Mouse (Mus musculus): ENCODE results near the gene H2afy.
A peak's percentile ranks its signal among the peaks of the same experiment; 100 is the strongest.

H2afy gene

DNA sequence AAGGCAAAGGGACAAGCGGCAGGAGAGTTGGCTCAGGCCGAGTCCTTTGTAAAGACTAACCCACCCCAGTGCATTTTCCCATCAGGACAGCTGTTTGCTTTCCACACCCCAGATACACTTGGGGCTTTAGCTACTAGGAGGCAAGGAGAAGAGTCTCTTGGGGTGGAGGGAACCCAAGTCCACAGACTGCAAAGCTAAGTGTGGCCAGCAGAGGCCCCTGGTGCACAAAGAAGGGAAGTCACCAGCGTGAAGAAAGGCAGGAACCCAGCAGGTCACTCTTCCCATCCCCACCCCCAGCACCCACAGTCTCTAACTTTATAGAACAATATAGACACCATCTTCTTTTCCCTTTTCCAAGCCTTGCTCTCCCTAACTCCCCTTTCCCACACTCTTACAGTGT, 9.4 kb upstream of the H2afy start:
- peak; percentile 65 for DNase-seq (ENCODE audit: low read depth, low spot score)

DNA sequence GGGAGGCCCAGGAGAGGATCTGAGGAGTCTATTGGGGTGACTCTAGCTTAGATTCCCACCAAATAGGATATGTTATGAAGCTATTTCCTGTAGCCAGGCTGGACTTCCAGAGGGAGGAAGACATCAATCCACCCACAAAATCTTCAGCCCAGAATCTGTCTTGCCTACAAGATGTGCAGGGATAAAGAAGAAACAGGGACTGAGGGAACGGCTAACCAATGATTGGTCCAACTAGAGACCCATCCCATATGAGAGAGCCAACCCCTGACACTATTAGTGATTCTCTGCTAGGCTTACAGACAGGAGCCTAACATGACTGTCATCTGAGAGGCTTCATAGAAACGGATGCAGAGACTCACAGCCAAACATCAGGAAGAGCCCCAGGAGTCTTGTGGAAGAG, 7.9 kb upstream of the H2afy start:
- no peak for DNase-seq (ENCODE audit: low read depth, low spot score)

DNA sequence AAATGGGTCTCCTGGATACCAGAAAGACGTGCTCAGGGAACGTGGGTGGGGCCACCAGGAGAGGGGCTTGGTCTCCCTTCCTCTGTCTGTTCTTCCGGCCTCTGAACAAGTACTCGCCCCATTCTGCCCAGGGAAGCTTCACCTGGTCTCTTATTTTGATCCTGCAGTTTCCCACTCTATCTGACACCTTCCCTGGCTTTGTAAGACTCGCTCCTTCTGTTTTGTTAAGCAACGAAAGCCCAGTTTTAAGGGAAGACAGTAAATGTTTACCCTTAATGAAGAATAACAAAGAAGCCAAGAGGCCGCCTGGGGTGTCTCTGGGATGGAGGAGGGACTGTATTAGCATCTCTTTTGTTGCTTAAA, 7.0 kb upstream of the H2afy start:
- peak; percentile 98 for DNase-seq (ENCODE audit: low read depth, low spot score)

DNA sequence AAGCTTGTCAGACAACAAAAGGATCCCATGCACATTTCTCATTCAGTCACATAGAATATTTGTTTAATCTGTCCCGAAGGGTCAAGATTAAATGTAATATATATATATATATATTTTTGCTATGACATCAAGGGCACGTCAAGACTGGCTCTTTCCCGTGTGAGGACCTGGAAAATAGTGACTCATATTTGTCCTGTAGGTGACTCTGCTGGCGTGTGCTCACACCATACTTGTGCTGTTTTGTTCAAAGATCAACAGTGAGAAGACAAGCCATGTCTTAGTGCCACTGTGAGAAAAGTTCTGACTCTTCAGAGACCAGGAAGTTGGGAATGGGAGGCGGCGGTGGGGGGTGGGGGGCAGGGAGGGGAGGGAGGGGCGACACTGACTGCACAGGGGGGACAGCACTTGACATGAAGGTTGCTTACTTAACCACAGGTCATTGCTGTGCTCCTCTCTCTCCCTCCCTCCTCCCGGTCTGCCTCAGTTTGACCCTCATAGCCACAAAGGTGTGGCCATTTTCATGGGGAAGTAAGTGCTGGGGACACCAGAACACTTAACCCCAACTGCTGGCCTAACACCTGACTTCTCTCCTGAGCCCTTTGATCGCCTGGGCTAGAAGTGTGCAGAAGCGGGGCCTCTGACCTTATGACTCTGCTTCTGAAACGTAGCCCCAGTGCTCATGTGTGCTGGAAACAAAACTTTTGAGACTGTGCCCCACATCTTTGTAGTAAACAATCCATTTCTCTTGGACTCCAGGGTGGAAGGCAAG, 6.4 kb upstream of the H2afy start:
- DNase-seq (ENCODE audit: low read depth, low spot score), result no peak

DNA sequence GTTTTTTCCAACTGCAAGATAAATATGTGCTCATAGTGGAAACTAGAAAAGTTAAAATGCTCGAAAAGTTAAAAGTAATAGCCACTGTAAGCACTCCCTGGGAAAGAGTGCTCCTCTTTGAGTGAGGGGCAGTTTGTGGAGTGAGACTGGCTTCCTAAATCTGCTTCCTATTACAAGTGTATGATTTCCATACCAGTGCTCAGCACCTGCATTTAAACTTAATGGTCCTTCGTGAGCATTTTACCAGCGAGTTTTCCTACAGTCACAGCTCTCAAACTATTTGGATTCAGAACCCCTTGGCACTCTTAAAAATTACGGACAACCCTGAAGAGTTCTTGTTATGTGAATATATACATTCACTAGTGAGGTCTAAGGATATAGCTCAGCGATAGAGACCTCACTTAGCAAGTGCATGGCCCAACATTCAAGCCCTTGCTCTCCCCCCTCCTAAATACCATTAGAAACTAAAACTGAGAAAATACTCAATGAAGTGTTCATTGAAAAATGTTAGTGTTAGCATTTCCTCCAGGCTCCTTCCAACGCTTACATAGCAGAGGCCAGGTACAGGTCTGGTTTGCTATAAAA, 3.1 kb upstream of the H2afy start:
- no peak for DNase-seq (ENCODE audit: low read depth, low spot score)

DNA sequence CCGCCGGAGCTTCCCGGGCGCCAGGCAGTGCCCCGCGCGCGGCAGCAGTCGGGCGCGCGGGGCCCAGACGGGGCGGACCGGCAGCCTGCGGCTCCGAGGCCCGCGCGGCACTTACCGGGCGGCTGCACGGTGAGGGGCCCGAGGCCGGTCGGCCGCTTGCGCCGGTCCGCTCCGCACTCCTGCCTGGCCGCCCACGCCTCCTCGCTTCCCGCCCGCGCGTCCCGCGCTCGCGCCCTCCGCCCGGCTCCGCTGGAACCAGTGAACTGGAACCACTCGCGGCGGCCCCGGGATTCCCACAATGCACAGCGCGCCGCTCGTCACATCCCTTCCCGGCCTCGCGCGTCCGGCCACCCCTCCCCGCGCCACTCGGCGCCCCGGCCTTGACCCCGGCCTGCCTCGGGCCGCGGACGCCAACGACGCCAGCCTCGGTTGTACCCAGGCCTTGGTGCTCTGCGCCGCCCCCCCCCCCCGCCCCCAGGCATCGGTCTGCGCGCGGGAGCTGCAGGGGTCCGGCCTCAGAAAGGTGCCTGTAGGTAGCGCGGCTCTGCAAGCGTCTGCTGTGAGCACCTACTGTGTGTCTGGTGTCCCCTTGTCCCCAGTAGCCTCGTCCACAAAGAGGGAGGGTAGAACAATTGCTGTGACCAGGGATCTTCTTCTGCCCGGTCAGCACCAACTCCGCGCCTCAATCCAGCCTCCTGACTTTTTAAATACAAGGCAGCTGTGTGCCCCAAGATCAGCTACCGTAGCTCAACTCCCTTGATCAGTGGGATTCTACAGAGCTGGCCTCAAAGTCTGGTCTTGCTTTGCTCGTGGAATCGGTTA, 719 bp downstream of the H2afy start:
- DNase-seq (ENCODE audit: low read depth, low spot score), result peak; percentile 90

DNA sequence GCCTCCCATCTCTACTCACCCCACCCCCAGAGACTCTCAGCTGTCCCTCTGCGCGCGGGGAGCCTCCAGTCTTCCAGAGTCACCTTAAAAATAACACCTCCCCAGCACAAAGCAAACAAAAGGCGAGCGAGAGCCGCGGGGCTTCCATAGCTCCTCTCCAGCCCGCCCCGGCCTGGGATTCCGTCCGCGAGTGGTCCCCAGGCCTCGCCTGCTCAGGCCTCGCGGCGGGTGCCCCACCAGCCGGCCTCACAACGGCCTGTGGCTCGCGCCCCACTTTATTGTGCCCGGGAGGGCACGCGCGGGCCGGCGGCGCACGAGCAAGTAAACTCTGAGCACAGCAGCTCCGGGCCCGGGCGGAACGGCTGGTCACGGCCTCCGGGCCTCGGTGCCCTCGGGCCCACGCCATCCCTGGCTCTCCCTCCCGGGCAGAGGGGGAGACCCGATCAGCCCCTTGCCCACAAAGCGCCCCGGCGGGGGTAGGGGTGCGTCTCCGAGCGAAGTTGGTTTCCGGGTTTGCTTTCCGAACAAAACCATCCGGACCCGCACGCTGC, 1.5 kb downstream of the H2afy start:
- peak; percentile 54 for DNase-seq (ENCODE audit: low read depth, low spot score)

DNA sequence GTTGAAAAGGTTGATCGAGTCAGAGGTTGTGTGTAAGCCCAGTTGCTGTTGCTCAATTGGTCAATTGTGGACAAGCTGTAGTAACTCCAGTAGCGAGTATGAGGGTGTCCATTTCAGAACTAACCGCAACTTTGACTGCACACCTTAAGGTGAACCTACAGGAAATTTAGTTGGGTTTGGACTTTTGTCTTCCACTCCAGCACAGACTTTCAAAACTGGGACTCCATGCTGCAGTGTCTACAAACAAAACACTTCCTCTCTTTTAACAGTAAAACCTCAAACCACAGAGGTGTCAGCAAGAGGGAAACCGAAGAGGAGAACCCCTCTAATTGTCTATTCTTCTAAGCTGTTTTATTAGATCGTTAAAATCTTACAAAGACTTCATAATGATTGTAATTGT, 2.1 kb downstream of the H2afy start:
- no peak for DNase-seq (ENCODE audit: low read depth, low spot score)

DNA sequence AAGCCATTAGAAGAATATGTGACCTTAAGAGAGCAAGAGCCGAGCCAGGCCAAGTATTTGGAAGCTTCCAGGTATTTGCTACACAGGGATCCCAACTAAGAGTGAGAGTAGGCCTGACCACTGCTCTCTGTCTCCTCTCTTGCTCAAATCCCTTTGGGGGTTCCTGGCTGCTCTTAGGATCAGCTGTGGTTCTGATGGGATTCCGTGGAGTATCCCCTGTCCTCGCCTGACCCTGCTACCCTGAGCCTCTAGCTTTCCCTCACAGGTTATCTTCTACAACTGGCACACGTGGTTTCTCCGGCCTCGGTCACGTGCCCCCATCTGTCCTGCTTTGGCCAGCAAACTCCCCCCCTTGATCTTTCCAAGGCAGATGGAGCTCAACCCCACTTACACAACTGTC, 3.2 kb downstream of the H2afy start:
- no peak for DNase-seq (ENCODE audit: low read depth, low spot score)

DNA sequence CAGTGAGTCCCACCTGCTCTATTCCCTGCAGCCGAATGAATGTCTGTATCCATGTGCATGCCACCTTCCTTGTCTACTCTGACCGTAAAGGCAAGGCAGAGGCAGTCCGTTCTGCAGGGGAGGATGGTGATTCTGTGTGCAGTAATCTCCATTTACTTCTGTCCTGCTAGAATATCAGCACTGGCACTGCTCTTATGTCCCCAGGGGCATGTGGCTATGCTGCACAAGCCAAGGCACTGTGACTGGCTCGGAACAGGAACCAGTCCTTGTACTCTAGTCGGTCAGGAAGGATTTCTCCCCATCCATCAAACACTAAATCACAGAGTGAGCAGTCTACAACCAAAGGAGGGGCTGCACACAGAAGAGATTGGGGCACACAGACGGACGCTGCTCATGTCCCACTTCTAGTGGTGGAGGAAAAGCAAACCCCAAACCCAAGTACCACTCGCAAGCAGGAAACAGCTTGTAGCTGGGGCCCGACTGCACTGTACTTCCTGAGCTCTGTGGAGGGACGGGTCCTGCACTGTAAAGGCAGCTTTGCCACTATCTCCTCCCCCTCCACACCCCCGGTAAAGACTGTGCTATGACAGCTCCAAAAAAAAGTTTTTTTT, 3.7 kb downstream of the H2afy start:
- DNase-seq (ENCODE audit: low read depth, low spot score), result no peak

DNA sequence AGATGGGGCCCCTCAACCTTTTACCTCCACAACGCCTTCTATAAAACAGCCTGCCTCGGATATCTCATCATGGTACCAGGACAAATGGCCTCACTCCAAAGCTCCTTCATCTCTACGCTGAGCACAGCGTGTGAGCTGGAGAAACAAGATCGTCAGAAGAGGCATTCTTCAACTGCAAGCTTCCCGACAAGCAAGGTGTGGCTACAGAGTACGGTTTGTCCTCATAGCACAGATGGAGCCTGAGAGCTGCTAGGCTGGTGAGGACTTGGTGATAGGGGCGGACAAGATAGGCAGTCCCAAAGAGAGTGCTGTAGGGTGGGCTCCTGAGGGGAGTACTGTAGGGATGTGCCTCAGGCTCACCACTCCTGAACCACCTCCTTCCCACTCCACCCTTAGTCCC, 5.6 kb downstream of the H2afy start:
- DNase-seq (ENCODE audit: low read depth, low spot score), result no peak

DNA sequence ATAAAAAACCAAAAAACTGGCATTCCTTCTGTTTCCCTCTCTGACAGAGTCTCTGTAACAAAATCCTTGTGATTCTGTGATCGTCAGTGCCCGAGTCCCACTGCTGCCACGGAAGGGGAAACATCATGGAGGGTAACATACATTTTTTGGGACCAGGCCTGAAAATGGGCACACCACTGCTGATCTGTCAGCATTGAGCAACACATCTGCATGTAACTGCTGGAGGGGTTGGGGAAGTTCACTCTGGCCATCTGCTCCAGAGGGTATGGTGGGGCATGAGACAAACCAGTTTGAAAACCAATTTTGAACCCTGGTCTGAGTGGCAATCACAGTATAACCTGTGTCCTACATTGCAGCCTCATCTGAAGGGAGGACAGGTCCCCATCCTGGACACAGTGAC, 6.6 kb downstream of the H2afy start:
- no peak for DNase-seq (ENCODE audit: low read depth, low spot score)

DNA sequence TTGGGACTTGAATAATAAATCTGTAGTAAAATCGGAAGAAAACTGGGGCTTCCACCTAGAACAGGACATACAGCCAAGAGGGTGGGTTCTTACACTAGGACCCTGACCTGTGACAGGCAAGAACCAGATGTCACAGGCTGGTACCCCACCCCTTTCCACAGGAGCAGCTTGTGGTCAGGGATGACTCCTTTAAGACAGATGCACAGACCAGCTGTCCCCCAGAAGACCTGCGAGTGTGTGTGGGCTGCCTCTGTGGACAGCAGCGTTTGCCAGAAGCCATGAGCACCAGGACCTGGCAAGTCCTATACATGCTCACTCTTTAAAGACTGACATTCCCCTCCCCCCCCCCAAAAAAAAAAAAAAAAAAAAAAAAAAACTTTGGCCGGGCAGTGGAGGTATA, 7.1 kb downstream of the H2afy start:
- DNase-seq (ENCODE audit: low read depth, low spot score), result no peak

DNA sequence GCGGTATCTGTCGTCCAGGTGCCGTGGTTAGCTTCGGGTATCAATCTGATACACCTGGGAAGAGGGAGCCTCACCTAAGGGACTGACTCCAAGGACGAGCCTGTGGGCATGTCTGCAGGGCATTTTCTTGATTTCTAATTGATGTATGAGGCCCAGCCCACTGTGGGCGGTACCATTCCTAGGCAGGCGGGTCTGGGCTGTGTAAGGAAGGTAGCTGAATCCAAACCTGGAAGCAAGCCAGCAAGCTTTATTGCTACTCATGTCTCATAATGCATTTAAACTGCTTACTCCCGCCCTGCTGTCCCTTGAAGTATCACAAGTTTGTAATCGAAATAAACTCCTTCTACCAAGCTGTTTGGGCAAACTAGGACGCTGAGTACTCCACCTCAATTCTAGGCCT, 10.5 kb downstream of the H2afy start:
- no peak for DNase-seq (ENCODE audit: low read depth, low spot score)

DNA sequence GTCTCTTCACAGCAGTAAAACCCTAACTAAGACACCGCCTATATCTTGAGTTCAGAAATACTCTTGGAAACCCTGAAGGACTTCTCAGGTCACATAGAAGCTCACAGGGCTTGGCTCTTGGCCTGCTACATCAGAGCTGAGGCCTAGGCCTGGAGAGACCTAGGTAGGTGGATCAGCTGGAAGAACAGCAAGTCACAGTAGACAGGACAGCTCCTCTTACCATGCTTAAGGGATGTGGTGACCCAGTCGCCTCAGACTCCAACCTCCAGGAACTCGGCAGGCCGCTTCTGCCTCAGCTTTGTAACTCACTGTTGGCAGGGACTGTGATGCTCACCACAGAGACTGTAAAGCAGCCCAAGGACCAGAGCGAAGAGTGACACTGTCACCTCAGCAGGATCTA, 13.1 kb downstream of the H2afy start:
- DNase-seq (ENCODE audit: low read depth, low spot score), result no peak

DNA sequence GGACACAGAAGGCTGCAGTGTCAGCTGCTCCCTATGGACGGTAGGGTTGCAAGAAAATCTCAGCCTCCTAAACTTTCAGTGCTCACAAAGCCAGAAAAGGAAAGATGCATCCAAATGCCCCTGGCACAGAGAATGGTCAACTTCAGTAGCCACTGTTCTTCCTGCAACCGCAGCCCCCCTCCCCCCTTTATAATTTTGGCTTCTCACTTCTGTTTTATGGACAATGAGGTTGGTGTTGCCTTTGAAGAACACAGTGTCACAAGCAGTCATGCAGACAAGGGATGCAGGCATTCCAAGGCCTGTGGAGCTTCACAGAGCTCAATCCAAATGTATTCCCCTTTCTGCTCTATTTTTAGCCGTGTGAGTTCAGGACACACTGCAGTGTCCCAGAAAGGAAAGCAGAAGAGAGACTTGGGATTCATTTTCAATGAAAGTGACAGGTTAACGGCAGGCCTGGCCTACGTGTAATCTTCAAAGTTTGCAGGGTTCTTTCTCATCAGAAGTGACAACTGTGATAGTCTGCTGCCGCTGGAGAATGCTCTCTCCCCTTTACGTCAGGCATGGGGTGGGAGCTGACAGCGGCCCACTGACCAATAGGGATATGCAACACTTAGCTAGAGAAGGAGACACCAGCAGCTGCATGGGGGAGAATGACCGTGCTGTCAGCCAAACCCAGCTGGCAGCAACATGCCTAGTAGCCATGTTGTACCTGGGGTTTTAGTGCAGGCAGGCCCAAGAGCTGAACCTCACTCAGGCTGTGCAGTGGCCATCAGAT, 18.0 kb downstream of the H2afy start:
- DNase-seq (ENCODE audit: low read depth, low spot score), result no peak

DNA sequence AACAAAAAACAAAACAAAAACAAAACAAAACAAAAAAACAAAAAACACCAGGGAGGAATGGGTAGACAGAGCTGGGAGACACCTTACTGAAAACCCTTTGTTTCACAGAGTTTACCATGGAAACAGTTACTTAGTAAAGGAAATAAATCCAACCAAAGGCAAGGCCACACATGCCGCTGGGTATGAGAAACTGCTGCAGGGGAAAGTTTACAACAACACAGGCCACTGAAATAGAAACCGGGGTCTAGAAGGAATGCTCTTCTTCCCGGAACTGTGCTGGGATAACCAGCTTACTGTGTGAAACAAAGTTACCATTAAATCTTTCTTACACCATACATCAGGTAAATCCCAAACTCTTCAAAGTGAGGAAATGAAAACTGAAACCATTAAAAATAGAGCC, 20.3 kb downstream of the H2afy start:
- peak; percentile 48 for DNase-seq (ENCODE audit: low read depth, low spot score)

DNA sequence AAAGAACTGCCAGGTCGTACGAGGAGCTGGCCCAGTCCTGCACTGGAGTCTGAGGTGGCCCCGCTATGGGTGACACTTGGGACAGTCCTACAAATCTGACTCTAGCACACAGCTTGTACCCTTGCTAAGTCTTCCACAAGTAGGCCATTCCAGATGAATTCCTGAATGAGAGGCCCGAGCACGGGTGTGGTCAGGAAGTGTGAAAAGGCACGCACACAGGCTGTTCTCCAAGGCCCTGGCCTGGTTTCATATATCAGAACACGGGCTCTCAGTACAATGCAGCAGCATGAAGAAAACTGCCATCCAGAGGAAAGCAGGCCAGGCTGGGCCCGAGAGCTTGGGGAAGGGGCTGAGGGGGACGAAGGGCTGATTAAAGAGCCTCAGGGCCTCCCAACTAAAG, 20.8 kb downstream of the H2afy start:
- peak; percentile 82 for DNase-seq (ENCODE audit: low read depth, low spot score)

DNA sequence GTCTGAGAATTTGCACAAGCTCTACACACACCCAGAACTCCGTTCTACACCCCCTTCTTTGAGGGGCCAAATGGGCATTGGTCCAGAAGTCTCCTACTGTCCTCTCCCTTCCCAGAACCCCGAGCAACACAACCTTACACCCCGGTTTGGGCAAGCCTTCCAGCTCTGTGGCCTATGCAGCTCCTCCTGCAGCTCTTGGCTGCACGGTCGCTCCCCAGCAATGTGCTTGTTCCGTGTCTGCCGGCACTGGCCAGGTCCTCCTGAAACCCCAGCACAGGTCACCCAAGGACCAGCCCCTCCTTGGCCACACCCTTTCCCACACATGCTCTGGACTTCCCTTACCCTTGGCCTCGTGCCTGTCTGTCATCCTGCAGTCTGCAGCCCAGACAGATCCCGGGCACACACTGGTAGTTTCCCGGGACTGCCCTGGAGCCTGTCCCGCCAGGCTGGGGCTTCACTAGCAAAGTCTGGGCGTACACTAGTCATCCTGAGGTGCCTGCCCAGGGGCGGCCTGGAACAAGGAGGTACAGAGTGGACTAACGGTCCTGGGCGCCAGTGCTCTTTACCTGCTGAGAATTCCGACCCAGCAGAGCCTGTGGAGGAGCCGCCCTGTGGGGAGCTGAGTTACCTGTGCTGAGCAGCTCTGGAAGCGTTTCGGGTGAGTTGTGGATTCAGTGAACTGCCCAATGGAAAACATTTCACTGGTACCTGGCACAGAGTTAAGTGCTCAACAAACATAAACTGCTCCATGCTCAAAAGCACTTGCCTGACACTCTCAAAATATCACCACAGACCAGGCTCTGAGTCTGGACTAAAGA, 22.5 kb downstream of the H2afy start:
- DNase-seq (ENCODE audit: low read depth, low spot score), result no peak

DNA sequence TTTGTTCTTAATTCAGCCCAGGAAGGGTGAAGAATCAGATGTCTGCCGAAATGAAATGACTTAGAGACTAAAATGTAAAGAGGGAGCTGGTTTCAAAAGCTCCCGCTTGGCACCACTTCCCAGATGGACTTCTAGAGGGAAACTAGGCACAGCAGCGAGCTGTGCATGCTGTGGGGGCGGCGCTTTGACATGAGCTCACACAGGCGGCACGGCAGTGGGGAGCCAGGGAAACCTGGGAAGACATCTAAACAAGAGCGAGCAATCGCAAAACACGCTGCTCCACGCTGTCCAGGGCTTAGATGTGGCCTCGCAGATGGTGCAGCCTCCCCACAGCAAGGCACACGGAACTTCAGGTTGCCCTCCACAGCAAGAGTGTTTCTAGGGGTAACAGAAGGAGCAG, 23.2 kb downstream of the H2afy start:
- DNase-seq (ENCODE audit: low read depth, low spot score), result peak; percentile 51

DNA sequence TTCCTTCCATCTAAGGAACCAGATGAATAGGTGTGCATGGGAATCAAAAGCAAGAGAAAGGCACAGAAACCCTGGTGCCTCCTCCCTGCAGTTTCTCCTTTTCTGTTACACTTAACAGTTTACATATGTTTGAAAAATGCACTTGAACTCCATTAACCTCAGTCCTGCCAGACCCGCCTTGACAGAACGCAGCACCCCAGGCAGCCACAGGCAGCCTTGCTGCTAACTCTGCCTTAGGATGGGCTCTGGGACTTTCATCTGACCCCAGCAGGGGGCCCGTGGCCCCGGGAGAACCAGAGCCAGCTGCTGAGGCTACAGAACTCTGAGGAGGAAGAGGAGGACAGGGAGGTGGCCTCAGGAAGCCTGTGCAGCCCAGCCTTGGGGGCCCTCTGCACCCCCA, 23.7 kb downstream of the H2afy start:
- peak; percentile 88 for DNase-seq (ENCODE audit: low read depth, low spot score)
